Mouse (Mus musculus) MN1 (cell line): Measurements from ENCODE around the gene Slc2a4.
"Not testable (repeated sequence)": the region's sequence is repeated elsewhere in the genome, so short reads cannot be mapped to it uniquely, and the experiment has no call there.

Experiments
- DNase-seq: peaks from one replicate; pipeline ENCODE4 v3.0.0-alpha.2; 2016; ENCODE audit warnings: low spot score

Gene Slc2a4

DNA sequence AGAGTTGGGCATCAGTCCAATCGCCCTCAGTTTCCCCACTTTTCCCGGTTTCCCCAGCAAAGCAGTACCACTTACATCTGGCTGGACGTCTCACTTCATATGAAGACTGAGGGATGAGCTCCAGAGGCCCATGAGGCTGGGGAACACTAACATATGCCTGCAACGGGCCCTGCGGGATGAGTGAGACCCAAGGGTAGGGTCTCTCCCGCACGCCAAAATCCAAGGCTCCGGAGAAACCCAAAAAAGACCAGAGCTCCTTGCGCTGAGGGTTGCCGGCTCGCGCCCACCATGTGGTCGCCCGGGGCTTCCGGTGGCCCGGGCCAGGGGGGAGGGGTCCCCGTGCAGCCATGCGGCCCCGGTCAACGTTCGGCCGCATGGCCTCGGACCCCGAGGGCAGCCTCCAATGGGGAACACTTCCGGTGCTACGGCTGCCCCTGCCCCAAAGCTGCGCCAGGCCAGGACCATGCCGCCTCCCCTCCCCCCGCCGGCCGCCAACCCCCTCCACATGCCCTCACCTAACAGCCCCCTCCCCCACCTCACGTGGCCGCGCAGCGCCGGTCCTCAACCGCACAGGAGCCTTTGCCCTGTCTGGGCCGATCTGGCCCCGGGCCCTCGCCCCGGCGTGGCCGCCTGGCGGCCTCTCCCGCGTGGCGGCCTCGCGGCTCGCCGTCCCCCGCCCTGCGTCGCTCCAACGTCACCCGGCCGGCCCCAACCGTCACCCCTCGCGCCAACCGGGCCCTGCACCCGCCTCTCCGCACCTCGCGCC lies 27.5 kb downstream of the Slc2a4 start:
- DNase-seq, result peak; percentile 46

DNA sequence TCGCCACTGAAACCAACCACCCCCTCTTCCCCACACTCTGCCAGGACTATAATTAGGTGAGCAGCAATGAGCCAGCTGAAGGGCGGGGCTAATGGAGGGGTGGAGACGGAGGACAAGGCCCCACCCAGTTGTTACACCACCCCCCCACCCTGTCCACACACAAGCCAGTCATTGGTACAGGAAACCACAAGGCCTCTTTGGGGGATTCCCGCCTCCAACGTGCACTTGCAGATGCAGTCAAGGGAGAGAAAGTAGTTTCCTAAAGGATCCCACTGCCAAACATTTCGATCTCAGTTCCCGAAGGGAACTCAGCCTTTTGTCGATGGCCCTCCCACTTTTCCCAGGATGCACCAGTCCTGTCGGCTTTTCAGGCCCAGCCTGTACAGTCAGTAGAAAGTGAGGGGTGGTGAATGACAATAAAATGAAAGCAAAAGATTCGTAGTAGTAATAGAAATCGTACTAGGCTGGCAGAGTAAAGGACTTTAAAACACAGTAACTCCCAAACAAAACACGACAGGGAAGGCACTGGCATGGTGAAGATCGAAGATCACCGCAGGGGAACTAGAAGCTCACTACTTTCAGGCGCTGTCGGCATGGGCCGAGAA lies 28.2 kb downstream of the Slc2a4 start:
- peak; percentile 84 for DNase-seq

DNA sequence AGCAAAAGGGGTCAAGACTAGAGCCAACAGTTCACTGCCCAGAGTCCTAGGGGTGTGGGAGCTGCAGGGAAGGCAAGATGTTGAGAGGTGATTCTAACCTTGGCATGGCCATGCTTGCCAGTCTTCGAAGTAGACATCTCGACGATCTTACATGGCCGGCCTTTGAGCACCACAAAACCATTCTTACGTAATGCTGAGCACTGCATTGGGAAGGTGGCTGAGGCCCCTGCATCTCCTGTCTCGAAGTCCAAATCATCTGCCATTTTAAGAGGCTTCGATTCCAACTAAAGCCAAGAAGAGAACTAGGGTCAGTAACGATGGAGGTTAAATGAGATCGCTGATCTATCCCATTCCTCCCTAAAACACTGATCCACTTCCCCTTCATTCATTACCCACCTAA lies 28.9 kb downstream of the Slc2a4 start:
- DNase-seq, result no peak

DNA sequence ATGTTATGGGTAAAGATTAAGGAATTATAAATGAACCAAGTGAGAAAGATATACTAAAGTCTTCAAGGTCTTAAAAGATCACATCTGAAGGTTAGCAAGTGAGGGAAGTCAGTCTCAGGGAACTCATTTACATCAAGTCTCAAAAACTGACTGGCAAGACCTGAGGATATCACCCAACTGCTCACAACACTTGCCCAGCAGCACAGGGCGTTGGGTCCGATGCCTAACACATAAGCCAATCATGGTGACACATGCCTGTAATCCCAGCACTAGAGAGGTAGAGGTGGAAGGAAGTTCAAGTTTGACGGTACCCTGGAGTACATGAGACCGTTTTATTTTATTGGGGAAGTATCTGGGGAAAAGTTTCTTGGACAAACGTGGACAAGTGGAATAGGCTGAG lies 29.9 kb downstream of the Slc2a4 start:
- DNase-seq, result no peak

DNA sequence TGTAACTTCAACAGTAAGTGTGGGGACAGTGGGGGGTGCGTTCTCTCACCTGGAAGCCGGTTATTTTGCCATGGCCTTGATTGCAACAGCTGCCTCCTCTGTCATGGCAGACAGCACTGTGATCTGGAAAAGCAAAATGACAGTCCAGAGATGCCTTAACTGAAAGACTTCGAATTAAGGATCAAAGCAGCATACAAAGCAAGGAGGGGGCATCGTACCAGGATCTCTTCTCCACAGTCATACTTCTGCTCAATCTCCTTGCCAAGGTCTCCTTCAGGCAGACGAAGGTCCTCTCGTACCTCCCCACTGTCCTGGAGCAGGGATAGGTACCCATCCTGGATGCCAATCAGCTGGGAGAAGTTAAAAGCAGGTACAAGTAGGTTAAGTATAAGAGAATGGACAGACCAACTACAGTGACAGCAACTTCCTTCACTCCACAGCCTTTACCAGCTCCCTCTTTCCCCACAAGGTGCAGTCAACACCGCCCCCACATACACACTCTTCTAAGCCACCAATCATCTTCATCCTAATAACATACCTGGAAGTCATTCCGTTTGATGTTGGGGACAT lies 30.5 kb downstream of the Slc2a4 start:
- no peak for DNase-seq

DNA sequence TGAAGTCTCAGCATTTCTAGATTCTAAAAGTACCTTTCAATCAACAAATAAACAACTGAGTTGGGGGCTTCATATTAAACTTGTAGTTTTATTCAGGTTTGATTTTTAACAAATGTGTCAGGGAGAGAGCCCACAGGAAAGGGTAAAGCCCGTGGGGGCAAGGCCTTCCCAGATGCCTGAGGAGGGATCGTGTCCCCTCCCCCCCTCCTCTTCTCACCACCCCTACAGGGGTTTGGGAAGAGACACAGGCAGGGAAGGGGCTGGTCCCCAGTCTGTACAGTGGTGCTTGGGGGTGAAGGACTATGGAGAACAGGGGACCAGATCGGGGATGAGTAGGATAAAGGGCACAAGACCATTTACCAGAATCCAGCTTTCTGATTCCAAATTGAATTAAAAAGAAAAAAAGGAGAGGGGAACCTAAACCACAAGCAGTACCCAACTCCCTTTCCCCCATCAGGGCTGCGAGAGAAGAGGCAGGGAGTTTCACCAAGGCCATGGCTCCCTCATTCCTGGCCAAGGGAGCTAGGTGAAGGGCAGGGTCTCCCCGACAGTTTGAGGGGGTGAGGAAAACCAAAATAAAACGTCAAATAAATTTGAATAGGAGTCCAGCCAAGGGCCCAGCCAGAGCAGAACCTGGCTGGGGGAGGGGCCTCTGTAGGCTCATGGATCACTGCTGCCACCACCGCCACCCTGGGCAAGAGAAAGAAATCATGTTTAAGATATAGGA lies 31.2 kb downstream of the Slc2a4 start:
- DNase-seq, result not testable (repeated sequence)

DNA sequence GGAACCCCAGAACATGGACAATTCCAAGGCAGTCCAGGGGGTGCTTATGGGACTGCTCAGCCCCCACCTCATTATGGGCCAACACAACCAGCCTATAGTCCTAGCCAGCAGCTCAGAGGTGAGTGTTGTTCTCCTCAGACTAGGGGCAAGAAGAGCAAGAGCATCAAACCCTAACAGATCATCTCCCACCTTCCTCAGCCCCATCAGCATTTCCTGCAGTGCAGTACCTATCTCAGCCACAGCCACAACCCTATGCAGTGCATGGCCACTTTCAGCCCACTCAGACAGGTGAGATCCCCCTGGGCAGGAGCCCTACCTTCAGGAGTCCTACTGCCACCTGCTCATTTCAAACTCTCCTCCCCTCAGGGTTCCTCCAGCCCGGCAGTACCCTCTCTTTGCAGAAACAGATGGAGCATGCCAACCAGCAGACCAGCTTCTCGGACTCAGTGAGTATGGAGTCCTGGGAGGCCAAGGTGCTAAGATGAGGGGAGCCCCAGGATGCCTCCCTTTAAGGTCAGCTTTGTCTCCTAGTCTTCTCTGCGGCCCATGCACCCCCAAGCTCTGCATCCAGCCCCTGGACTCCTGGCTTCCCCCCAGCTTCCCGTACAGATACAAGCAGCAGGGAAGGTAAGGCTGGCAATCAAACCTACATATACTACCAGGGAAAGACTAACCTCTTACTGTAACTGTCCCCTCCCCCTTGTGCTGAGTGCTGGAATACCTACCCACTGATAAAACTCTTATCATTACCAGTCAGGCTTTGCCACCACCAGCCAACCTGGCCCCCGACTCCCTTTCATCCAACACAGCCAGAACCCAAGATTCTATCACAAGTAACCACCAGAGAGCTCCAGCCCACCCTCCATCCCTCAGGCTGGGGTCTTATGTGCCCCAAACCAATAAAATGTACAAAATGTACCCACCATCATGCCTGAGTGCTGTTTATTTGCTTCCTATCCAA lies 32.0 kb downstream of the Slc2a4 start:
- DNase-seq, result no peak

DNA sequence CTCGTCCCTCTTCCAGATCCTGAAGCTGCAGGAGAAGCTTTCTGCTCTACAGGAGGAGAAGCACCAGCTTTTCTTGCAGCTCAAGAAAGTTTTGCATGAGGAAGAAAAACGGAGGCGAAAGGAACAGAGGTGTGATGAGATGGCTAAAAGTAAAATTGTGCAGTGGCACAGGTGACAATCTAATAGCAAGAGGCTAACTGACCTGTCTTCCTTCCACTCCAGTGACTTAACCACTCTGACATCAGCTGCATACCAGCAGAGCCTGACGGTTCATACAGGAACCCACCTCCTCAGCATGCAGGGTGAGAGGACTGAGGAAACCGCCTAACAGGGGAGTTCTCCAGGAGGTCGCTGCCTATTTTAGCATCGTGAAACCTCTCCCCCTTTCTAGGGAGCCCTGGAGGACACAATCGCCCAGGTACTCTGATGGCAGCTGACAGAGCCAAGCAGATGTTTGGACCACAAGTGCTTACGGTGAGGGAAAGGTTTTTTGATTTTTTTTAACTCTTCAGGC lies 33.0 kb downstream of the Slc2a4 start:
- DNase-seq, result no peak

DNA sequence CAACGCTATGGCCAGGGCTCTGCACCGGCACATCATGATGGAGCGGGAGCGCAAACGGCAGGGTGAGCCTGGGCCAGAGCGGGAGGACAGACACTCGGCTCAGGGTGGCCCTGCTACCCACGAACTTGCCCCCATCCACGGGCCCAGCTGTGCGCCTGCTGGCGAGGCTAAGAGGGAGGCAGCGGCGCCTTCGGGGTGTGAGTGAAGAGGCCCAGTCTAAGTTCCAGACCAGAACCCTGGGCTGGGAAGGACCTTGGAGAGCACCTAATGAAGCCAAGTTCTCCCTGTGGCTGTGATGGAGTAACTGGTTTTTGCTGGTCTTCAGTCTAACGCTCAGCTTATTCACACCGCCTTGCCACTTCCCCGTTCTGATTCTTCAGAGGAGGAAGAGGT lies 33.6 kb downstream of the Slc2a4 start:
- no peak for DNase-seq

DNA sequence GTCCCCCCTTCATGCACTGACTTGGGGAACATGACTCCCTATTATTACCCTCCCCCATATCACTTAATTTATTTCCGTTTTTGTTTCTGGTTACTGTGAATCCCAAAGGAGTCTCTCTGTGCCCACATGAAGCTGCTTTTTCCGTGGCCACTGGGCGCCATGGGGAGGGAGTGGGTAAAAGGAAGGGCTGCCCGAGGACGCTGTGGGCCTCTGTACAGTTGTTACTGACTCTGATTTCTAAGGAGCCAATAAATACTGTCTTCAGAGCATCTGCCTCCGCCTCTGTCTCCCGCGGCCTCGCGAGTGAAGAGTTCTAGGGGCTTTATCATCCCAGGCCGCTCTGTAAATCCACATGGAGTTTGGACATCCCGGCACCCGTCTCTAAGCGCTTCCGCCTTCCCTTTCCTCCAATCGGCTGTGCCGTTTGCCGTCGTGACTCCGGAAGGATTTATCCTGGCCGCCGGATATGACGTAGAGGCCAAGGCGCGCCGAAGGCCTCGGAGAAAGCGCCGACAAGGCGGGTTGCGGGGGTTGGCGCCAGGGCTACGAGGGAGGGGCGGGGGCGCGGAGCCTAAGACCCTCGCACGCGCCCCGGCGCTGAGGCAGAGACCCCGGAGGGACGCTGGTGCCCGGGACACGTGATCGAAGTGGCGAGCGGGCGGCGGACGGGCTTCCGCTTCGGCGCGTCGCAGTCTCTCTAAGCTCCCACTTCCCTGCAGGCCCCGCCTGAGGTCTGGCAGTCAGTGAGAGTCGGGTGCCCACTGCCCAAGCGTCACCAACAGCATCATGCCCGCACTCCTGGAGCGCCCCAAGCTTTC lies 34.2 kb downstream of the Slc2a4 start, which contains the start of gene Gps2:
Gene Gps2, plus strand, starts transcription at position 335 of the 818 bp plus-strand sequence.
- peak; percentile 93 for DNase-seq

DNA sequence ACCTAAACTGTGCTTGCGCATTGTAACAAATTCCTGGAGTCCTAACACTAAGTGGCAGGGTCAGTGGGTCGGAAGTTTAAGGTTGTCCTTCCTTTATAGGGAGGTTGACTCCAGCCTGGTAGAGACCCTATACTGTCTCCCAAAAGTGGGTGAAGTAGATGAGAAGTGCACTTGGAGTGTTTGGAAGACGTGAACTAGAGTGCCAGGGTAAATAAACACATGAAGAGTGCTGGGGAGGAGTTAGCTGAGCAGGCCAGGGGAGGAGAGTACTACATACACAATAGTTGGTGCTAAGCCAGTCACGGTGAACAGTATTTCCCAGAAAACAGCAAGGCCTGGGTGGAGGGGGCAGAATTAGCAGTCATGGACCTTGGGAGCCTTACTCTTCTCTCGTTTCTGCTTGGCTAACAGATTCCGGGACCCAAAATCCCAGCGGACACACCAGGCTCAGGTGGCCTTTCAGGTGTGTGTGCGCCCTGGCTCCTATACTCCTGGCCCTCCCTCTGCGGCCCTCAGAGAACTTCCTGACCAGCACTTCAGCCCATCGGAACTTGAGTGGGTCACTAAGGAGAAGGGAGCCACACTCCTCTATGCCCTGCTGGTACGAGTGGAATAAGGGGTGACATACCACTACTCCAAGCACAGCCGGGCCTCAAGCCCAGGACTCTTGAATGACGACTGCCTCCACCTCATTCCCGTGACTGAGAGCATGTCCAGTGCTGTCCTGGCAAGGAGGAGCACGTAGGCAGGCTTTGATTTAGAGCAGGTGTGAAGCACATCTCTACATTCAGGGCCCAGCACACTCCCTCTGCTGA lies 35.1 kb downstream of the Slc2a4 start:
- DNase-seq, result no peak

DNA sequence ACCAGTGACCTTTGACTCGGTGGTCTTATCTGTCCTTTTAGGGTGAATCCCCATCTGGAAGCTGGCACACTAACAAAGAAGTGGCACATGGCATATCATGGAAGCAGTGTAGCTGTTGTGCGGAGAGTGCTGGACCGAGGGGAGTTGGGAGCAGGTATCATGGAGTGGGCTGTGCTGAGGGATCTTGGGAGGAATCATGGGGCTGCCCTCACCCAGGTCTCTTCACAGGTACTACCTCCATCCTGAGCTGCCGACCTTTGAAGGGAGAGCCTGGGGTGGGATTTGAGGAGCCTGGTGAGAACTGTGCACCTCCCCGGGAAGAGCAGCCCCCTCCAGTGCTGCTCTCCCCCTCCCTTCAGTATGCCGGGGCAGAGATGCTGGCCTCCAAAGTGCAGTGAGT lies 36.3 kb downstream of the Slc2a4 start:
- DNase-seq, result no peak

DNA sequence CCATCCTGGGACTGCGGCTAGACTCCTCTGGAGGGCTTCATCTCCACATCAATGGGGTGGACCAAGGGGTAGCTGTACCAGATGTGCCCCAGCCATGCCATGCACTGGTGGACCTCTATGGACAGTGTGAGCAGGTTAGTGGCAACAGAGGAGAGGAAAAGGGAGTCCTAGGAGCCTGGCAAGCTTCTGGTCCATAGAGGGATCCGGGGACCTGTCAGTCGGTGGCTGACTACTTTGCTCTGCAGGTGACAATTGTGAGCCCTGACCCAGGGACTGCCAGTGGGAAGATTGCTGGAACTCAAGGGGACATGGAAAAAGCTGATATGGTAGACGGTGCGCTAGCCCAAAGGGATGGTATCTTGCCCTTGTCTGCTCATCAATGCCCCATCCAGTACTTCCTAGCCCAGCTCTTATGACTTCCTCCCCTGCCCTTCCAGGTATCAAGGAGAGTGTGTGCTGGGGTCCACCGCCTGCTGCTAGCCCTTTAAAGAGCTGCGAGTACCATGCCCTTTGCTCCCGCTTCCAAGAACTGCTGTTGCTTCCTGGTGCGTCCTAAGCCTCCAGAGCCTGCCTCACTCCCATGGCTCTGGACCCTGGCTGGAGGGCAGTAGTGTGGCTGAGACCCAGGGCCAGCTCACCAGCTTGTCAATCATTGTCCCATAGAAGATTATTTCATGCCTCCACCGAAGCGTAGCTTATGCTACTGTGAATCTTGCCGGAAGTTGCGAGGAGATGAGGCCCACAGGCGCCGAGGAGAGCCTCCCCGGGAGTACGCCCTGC lies 37.0 kb downstream of the Slc2a4 start:
- no peak for DNase-seq

DNA sequence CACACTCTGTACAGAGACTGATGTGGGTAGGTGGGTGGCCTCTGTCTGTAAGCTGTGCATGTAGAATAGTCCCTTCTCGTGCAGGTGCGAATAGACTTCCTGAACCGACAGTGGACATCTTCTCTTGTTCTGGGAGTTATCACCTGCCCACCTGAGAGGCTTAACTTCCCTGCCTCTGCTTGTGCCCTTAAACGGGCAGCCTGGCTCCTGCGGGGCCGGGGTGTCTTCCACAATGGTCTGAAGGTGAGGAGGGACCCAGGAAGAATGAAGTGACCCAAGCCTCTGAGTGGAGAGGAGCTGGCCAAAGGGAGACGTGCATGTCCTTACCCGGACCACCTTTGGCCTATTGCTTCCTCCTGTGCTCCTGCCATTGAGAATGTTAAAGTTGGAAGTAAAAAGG lies 37.8 kb downstream of the Slc2a4 start:
- DNase-seq, result no peak

DNA sequence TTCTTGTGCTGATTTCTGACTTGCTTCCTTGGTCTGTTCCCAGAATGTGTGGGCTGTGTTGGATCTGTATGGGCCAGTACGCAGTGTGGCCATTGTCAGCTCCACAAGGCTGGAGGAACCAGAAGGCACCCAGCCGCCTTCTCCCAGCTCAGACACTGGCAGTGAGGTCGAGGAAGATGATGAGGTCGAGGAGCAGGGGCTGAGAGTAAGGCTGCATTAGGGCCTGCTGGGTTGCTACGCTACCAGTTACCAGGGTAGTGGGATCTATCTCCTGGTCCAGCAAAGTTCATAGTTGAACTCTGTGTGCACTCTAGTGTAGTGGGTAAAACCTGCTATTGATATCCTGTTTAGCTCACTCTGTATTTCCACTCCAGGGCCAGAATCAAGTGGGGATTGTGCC lies 38.8 kb downstream of the Slc2a4 start:
- no peak for DNase-seq

DNA sequence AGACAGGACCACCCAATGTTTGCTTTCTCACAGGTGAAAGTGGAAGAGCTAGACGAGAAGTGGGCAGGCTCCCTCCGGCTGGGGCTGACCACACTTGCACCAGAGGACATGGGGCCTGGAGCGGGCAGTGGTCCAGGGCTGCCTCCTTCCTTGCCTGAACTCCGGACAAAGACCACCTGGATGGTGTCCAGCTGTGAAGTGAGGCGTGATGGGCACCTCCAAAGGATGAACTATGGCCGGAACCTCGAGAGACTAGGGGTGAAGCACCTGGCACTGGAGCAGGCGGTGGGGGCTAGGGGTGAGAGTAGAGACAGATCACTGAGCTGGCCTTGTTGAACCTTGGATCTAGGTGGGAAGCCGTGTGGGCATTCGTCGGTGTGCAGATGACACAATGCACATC lies 39.3 kb downstream of the Slc2a4 start:
- DNase-seq, result no peak

DNA sequence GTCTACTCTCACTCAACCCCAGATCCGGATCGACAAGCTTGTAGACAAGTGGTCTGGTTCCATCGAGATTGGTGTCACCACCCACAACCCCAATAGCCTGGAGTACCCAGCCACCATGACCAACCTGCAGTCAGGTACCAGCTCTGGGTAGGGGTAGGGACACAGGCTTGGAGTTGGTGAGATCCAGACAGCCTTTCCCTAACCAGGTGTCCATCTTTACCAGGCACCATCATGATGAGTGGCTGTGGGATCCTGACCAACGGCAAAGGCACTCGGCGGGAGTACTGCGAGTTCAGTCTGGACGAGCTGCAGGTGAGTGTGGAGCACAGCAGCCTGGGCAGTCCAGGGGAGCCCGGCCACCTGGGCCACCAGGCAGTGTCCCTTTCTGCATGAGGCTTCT lies 43.7 kb downstream of the Slc2a4 start:
- DNase-seq, result no peak

DNA sequence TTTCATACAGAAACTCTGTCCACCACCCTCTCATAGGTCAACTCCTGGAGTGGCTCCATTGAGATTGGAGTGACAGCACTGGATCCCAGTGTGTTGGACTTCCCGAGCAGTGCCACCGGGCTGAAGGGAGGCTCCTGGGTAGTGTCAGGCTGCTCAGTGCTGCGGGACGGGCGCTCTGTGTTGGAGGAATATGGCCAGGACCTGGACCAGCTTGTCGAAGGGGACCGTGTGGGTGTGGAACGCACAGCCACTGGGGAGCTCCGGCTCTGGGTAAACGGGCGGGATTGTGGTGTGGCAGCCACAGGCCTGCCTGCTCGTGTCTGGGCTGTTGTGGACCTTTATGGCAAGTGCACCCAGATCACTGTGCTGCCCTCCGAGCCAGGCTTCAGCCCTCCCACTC lies 45.0 kb downstream of the Slc2a4 start:
- no peak for DNase-seq

DNA sequence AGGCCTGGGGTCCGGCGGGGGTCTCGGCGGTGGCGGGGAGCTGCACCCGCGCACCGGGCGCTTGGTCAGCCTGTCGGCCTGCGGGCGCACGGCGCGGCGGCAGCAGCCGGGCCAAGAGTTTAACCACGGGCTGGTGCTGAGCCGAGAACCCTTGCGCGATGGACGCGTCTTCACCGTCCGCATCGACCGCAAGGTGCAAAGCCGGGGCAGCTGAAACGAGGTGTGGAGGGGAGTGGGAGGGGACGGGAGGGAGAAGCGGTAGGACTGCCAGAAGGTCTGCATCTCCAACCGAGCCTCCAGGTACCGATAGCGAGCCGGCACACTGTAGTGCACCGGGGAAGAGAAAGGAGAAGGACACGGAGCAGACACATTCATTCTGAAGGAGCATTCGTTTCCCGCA lies 46.0 kb downstream of the Slc2a4 start:
- peak; percentile 46 for DNase-seq
